Mouse (Mus musculus): ENCODE measurements around the gene Rrp15.

Rrp15 gene

DNA sequence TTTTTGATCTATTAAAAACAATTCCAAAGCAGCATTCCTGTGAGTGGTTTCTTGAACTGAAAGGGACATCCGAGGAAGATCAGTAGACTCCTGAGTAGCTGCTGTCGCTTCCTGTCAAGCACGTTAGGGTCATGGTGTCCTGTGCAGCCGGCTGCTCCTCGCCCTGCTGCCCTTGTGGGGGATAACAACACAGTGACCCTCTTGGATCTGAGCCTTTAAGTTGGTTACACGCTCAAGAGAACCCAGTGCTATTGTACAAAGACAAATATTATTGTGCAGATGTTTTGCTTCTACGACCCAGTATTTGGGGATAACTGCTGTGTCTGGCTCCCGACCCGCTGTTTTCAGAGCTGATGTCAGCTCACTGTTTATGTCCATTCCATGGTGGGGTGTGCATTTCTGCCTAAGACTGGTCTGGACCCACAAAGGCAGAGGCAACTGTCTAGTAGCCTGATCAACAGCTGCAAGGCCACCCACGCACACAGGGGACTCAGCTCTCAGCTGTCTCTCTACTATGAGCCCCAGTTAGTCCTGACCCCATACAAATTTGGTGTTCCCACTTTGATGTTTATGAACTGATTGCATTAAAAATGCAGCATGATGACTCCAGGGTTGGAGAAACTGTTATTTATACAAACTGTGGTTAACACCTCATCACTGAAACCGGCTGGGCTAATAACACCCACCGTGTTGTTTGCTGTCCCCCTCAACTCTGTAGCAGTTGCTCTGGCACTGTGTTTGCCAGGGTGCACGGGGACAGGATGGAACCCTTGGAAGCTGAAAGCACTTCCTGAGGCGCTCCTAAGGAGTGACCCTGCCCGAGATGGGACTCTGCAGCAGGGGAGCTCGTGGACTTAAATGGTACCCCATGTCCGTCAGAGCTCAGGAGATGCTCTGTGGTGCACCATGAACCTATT, 33.9 kb downstream of the Rrp15 start:
- DNase-seq (ENCODE audit: low spot score in 2 of 2): no peak

GRCm38 (mm10) chr1:186714215-186714614, 34.9 kb downstream of the Rrp15 start:
- DNase-seq (ENCODE audit: low spot score in 2 of 2): no peak

- no peak for DNase-seq (ENCODE audit: low spot score in 2 of 2)
Observed at GRCm38 (mm10) chr1:186712802-186713471, 36.2 kb downstream of the Rrp15 start.

- DNase-seq (ENCODE audit: low spot score in 2 of 2): no peak
Observed at GRCm38 (mm10) chr1:186705915-186706248, 43.3 kb downstream of the Rrp15 start, which contains the start of gene Tgfb2. Gene Tgfb2, minus strand, starts transcription at chr1:186705989.

GRCm38 (mm10) chr1:186705203-186705914, 43.8 kb downstream of the Rrp15 start:
- peak in 1 of 2 experiments; percentile 64 for DNase-seq (ENCODE audit: low spot score in 2 of 2)

- DNase-seq (ENCODE audit: low spot score in 2 of 2): no peak
Observed at GRCm38 (mm10) chr1:186703980-186704701, 45.0 kb downstream of the Rrp15 start.

GRCm38 (mm10) chr1:186703256-186703979, 45.7 kb downstream of the Rrp15 start:
- DNase-seq (ENCODE audit: low spot score in 2 of 2): no peak

DNA sequence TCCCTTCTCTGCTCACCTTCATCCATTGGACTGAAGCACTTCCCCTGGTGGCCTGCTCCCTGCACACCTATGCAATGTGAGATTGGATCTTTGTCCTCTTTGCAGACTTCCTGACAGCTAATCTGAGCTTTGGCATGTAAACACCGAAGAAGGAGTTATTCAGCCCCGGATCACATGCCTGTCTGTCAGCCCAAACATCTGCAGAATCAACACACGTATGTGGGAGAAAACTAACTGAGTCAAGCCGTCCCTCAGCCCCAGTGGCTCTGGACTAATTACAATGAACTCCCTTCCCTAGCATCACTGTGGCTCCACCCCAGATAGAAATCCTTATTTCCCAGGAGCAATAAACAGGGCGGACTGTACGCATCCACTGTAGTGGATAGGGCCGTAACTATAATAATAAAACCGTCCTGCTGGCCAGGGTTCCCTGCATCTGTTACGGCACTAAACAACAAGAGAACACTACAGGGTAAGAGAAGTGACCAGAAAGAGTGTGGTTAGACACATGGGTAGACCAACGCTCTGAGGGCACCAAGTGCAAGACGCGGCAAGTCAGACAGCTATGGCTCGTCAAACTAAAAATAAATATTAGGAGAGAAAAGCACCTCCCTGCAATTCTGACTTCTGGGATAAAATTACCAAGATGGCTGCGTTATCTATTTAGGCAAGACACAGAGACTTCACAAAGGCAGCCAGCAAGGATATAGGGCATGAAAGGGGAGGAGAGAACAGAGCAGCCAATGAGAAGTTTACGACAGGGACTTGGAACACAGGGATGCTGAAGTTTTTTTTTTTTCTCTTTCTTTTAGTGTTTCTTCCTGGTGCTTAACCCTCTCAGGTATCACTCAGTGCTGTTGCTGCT, 46.5 kb downstream of the Rrp15 start:
- no peak for DNase-seq (ENCODE audit: low spot score in 2 of 2)

- no peak for DNase-seq (ENCODE audit: low spot score in 2 of 2)
Observed at GRCm38 (mm10) chr1:186701206-186701905, 47.8 kb downstream of the Rrp15 start.

- DNase-seq (ENCODE audit: low spot score in 2 of 2): no peak
Observed at GRCm38 (mm10) chr1:186700496-186700895, 48.7 kb downstream of the Rrp15 start.

DNA sequence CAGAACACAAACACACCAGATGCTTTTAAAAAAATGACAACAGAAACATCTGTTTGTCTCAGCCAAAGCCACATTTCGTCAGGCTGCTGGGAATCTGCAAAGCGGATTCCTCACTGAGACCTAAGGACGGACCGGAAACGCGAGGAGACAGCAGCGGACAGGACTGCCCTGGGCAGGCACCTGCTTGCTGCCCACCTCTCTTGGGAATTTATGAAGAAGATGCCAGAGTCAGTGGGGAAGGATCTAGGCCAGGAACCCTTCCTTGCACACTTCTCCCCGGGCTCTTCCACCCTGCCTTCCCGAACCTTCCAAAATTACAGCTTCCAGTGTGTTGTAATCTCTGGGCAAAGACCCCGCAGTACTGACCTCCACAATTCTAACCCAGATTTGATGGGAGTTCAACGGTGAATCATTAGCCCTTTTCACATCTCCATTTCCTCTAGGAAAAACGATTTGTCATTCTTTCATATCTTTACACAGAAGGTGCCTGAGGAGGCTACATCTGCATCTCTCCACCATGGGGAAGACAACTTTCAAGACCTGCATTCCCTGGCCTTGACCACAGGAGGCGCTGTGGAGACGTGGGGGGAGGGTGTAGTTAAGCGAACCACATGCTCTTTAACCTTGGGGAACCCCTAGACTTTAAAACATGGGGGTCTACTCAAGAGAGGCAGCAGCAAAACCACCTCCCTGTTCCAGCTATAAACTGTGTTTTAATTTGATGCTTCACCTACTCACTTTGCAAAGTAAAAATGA, 50.4 kb downstream of the Rrp15 start:
- no peak for DNase-seq (ENCODE audit: low spot score in 2 of 2)

DNA sequence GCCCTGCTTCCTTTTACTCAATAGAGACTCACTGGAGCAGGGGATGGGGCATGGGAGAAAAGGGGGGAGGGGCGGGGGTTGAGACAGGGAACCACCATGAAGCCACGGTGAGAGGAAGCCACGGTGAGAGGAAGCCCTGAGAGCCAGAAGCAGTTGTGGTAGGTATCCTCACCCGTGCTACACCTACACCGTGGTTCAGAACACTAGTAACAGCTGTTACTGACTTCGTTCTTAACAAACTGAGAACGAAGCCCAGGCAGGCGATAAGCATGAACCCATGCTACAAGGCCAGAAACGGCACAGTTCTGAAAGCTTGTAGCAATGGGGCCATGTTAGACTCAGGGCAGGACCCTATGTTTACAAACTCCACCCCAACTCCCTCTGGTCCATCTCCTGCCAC, 52.9 kb downstream of the Rrp15 start:
- no peak for DNase-seq (ENCODE audit: low spot score in 2 of 2)

- DNase-seq (ENCODE audit: low spot score in 2 of 2): no peak
Observed at GRCm38 (mm10) chr1:186695361-186695760, 53.8 kb downstream of the Rrp15 start.

DNA sequence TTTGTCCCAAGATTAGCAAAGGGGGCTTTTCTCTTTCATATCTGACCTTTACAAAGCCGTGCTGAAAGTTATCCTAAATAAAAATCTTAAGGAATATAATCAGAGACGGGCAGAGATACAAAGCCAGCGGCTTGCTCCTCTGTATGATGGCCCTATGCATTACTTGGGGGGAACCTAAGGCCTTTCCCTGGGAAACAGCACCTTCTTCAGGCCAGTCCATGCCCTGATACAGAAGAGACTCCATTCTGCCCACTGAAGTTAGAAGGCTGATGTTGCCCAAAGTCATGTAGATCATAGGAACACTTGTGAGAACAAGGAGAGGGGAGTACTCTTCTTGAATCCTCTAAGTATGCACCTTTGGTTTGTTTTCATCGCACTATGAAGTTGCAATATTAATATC, 56.8 kb downstream of the Rrp15 start:
- no peak for DNase-seq (ENCODE audit: low spot score in 2 of 2)

- no peak for DNase-seq (ENCODE audit: low spot score in 2 of 2)
Observed at GRCm38 (mm10) chr1:186691708-186692107, 57.5 kb downstream of the Rrp15 start.

GRCm38 (mm10) chr1:186684041-186684440, 65.1 kb downstream of the Rrp15 start:
- DNase-seq (ENCODE audit: low spot score in 2 of 2): no peak

- no peak for DNase-seq (ENCODE audit: low spot score in 2 of 2)
Observed at GRCm38 (mm10) chr1:186682606-186683005, 66.6 kb downstream of the Rrp15 start.

- DNase-seq (ENCODE audit: low spot score in 2 of 2): no peak
Observed at GRCm38 (mm10) chr1:186677614-186678013, 71.5 kb downstream of the Rrp15 start.

GRCm38 (mm10) chr1:186676199-186676598, 73.0 kb downstream of the Rrp15 start:
- no peak for DNase-seq (ENCODE audit: low spot score in 2 of 2)
